Mouse (Mus musculus): ENCODE results near the gene Gpc5. TPM values are rescaled to one million over a fixed set of nuclear protein-coding genes. Genes with fewer than 3 reads are reported as not detected.
A peak's percentile ranks its signal among the peaks of the same experiment; 100 is the strongest.

Gpc5 gene
- 0.22 and 0.65 TPM in 2 replicates for polyA plus RNA-seq (2016; fragmentation: Nextera tagmentation; extraction: Ambion mirVana)

GRCm38 (mm10) chr14:115092081-115092480 lies at the start of gene Gpc5:
TSS of gene Gpc5 (plus strand) at chr14:115092215.
- peaks cover 64% of the 10 kb centered on the region for H3K27me3 ChIP-seq (ENCODE audit: insufficient read depth, poor library complexity, severe bottlenecking)
- H3K4me3 ChIP-seq: peak within 1 kb of the TSS; percentile 64
- WGBS: under 1% methylated on average over 31 of the region's 31 CpGs
- peaks cover 10% of the 10 kb centered on the region for H3K4me1 ChIP-seq (replicated peaks)
- DNase-seq (ENCODE audit: low spot score): peak; percentile 92
- H3K36me3 ChIP-seq: no peaks in the 10 kb centered on the region
- no peaks in the 10 kb centered on the region for H3K9me3 ChIP-seq
- 0 out of 2 replicates have a peak within 1 kb of the TSS, but pooled peaks have one; percentile 0 for H3K27ac ChIP-seq

DNA sequence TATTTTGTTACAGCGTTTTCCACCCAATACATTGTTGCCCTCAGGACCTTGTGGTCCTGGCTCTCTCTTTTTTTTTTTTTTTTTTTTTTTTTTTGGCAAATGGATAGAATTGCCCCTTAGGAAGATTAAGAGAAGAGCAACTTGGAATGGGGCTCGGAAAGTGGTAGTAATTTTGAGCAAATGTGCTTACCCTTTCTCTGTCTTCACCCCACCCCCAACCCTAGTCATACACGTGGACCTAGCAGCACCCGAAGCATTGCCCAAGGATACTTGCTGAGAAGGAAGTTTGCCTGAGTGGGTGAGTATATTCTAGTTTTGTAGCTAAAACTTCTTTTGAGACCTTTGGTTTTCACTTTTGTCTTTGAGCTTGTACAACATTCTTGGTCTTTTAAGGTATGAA lies 49.4 kb upstream of the Gpc5 start:
- Histone ChIP-seq H3K27ac (peak overlapping the region; percentile 100), H3K9me3 (no peaks in the 10 kb centered on the region), H3K27me3 (ENCODE audit: insufficient read depth, poor library complexity, severe bottlenecking) (peaks cover 9% of the 10 kb centered on the region; the same call in 1 of the 2 replicates), H3K36me3 (peaks cover 51% of the 10 kb centered on the region), H3K4me3 (peak overlapping the region; percentile 91), H3K4me1 (replicated peaks) (peaks cover 22% of the 10 kb centered on the region)
- no peak for DNase-seq (ENCODE audit: low spot score)
- 0% methylated on average over 4 of the region's 4 CpGs for WGBS

GRCm38 (mm10) chr14:115044016-115044415 lies 48.0 kb upstream of the Gpc5 start:
- Histone ChIP-seq H3K9me3 (no peaks in the 10 kb centered on the region), H3K4me1 (replicated peaks) (peaks cover 22% of the 10 kb centered on the region), H3K27me3 (ENCODE audit: insufficient read depth, poor library complexity, severe bottlenecking) (peaks cover 4% of the 10 kb centered on the region; the same call in 1 of the 2 replicates), H3K36me3 (peaks cover 59% of the 10 kb centered on the region), H3K4me3 (peak overlapping the region; percentile 91), H3K27ac (no peak overlapping the region)
- DNase-seq (ENCODE audit: low spot score): no peak
- WGBS: 84% methylated on average over 5 of the region's 5 CpGs

GRCm38 (mm10) chr14:115045712-115046111 lies 46.3 kb upstream of the Gpc5 start:
- no peak for DNase-seq (ENCODE audit: low spot score)
- Histone ChIP-seq H3K36me3 (peaks cover 59% of the 10 kb centered on the region), H3K27ac (no peak overlapping the region), H3K4me3 (no peak overlapping the region), H3K27me3 (ENCODE audit: insufficient read depth, poor library complexity, severe bottlenecking) (no peaks in the 10 kb centered on the region), H3K4me1 (replicated peaks) (peaks cover 17% of the 10 kb centered on the region), H3K9me3 (no peaks in the 10 kb centered on the region)
- 94% methylated on average over 3 of the region's 3 CpGs for WGBS

DNA sequence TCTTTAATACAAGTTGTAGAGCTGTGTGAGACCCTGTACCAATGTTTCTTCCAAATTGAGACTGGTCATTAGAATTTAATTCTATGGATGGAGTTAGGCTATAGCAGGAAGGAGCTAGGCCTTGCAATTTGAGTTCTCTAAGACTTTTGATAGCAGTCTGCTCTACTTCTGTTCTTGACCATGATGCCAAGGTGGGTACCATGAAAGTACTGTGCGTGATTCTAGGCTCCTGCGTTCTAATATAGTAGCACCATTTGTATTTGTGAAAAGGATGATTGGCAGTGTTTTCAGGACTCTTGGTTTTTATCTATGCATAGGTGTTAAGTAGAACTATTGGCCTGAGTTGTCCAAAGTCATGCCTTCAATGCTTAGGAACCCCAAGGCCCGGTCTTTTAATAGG lies 44.7 kb upstream of the Gpc5 start:
- 85% methylated on average over 3 of the region's 3 CpGs for WGBS
- H3K36me3 ChIP-seq: peaks cover 59% of the 10 kb centered on the region
- H3K9me3 ChIP-seq: no peaks in the 10 kb centered on the region
- no peak overlapping the region for H3K27ac ChIP-seq
- H3K4me1 ChIP-seq (replicated peaks): peaks cover 17% of the 10 kb centered on the region
- no peak for DNase-seq (ENCODE audit: low spot score)
- no peaks in the 10 kb centered on the region for H3K27me3 ChIP-seq (ENCODE audit: insufficient read depth, poor library complexity, severe bottlenecking)
- no peak overlapping the region for H3K4me3 ChIP-seq

DNA sequence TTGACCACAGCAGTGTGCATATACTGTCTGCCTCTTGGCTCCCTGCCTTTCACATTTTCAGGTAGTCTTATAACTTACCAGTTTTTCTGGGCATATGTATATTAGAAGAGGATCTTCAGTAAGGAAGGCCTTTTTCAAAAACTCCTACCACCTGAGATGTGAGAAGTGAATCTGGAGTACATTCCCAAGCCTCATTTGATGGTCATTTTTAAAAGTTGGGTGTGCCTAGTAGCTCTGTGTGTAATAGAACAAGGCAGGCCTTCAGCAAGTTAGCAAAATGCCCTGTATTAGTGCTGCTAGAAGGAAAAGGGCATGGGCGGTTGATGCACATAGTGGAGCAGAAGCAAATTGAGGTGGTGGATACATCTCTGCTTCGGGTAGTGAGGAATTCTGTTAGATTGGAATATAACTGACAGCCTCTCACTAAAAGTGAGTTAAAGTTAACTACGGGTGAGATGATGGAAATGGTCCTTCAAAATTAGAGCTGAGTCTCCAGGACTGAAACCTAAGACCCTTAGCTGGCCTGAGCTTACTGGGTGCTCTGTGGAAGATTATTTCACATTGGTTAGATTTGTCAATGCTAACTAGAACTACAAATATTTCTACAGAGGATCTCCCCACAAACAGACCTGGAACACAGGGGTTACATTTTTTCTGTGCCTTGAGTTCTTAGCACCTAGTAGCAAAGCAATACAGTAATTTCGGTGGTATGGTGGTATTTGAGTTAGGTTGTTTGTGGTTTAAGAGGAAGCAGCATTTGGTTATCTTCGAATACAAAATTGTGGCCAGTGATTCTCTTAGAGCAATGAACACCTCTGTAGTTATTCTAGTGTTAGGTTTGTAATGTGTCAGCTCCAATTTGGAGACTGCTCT lies 43.8 kb upstream of the Gpc5 start:
- 61% methylated on average over 5 of the region's 5 CpGs for WGBS

GRCm38 (mm10) chr14:115048863-115049566 lies 43.0 kb upstream of the Gpc5 start:
- no peak overlapping the region for H3K4me3 ChIP-seq
- no peaks in the 10 kb centered on the region for H3K27me3 ChIP-seq (ENCODE audit: insufficient read depth, poor library complexity, severe bottlenecking)
- no peaks in the 10 kb centered on the region for H3K9me3 ChIP-seq
- peaks cover 44% of the 10 kb centered on the region for H3K36me3 ChIP-seq
- WGBS: 38% methylated on average over 5 of the region's 5 CpGs
- H3K27ac ChIP-seq: no peak overlapping the region
- no peak for DNase-seq (ENCODE audit: low spot score)
- peaks cover 6% of the 10 kb centered on the region; the same call in 1 of the 2 replicates for H3K4me1 ChIP-seq (replicated peaks)

More for the DNA sequence above, 43.8 kb upstream of the Gpc5 start:
- no peak overlapping the region for H3K27ac ChIP-seq
- H3K4me1 ChIP-seq (replicated peaks): peaks cover 14% of the 10 kb centered on the region
- peaks cover 52% of the 10 kb centered on the region for H3K36me3 ChIP-seq
- H3K4me3 ChIP-seq: no peak overlapping the region
- no peak for DNase-seq (ENCODE audit: low spot score)
- H3K27me3 ChIP-seq (ENCODE audit: insufficient read depth, poor library complexity, severe bottlenecking): no peaks in the 10 kb centered on the region
- no peaks in the 10 kb centered on the region for H3K9me3 ChIP-seq

GRCm38 (mm10) chr14:115049831-115050230 lies 42.2 kb upstream of the Gpc5 start:
- Histone ChIP-seq H3K9me3 (no peaks in the 10 kb centered on the region), H3K27ac (no peak overlapping the region), H3K36me3 (peaks cover 39% of the 10 kb centered on the region), H3K4me1 (replicated peaks) (no peaks in the 10 kb centered on the region; the same call in 1 of the 2 replicates), H3K4me3 (no peak overlapping the region), H3K27me3 (ENCODE audit: insufficient read depth, poor library complexity, severe bottlenecking) (no peaks in the 10 kb centered on the region)
- no peak for DNase-seq (ENCODE audit: low spot score)

DNA sequence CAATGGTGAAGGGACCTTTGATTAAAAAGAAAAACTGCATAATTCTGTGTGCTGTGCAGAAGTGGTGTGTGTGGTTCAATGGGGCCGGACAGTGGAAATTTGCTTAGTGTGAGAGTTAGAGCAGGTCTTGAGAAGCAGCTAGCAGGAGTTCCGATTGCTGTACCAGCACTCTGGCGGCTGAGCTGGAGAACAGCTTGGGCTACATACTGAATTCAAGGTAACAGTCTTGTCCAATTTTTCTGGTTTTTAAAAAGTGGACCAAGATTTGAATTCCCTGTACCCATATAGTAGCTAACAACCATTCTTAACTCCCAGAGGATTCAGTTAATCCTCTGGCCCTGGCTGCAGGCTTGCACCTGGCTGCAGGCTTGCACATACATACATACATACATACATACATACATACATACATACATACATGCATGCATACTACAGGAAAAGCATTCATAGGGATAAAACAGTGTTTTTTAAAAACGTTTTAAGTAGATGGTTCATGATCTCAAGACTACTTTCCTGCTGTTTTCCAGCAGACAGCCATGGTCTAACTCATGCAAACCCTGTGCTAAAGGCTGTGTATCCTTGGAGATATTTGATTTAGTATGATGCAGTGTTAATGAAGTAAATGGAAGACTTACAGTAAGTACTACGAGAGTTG lies 40.8 kb upstream of the Gpc5 start:
- Histone ChIP-seq H3K9me3 (no peaks in the 10 kb centered on the region), H3K4me1 (replicated peaks) (no peaks in the 10 kb centered on the region), H3K4me3 (no peak overlapping the region), H3K27ac (no peak overlapping the region), H3K27me3 (ENCODE audit: insufficient read depth, poor library complexity, severe bottlenecking) (no peaks in the 10 kb centered on the region), H3K36me3 (peaks cover 25% of the 10 kb centered on the region)
- DNase-seq (ENCODE audit: low spot score): no peak
- 81% methylated on average over 5 of the region's 5 CpGs for WGBS

GRCm38 (mm10) chr14:115052371-115052770 lies 39.6 kb upstream of the Gpc5 start:
- Histone ChIP-seq H3K9me3 (no peaks in the 10 kb centered on the region), H3K27ac (no peak overlapping the region), H3K36me3 (peaks cover 15% of the 10 kb centered on the region), H3K4me1 (replicated peaks) (no peaks in the 10 kb centered on the region), H3K4me3 (no peak overlapping the region), H3K27me3 (ENCODE audit: insufficient read depth, poor library complexity, severe bottlenecking) (no peaks in the 10 kb centered on the region)
- no peak for DNase-seq (ENCODE audit: low spot score)
- 88% methylated on average over 4 of the region's 4 CpGs for WGBS

GRCm38 (mm10) chr14:115054252-115054651 lies 37.8 kb upstream of the Gpc5 start:
- DNase-seq (ENCODE audit: low spot score): no peak
- 0 out of 2 replicates have a peak, but pooled peaks cover 12% of the 10 kb centered on the region for H3K36me3 ChIP-seq
- no peaks in the 10 kb centered on the region for H3K27me3 ChIP-seq (ENCODE audit: insufficient read depth, poor library complexity, severe bottlenecking)
- no peaks in the 10 kb centered on the region for H3K4me1 ChIP-seq (replicated peaks)
- H3K9me3 ChIP-seq: no peaks in the 10 kb centered on the region
- no peak overlapping the region for H3K4me3 ChIP-seq
- WGBS: 92% methylated on average over 4 of the region's 4 CpGs
- H3K27ac ChIP-seq: no peak overlapping the region

- Histone ChIP-seq H3K27me3 (ENCODE audit: insufficient read depth, poor library complexity, severe bottlenecking) (no peaks in the 10 kb centered on the region), H3K36me3 (0 out of 2 replicates have a peak, but pooled peaks cover 12% of the 10 kb centered on the region), H3K4me1 (replicated peaks) (no peaks in the 10 kb centered on the region), H3K27ac (no peak overlapping the region), H3K9me3 (no peaks in the 10 kb centered on the region), H3K4me3 (no peak overlapping the region)
- 85% methylated on average over 4 of the region's 4 CpGs for whole genome bisulfite sequencing
- DNase-seq (ENCODE audit: low spot score): no peak
These were observed 34.5 kb upstream of the Gpc5 start for GRCm38 (mm10) chr14:115057524-115057923.
